Mouse (Mus musculus) B cell, adult 62 days (primary cell): ENCODE results near the gene Mrpl46. TPM values are rescaled to one million over a fixed set of nuclear protein-coding genes. Genes with fewer than 3 reads are reported as not detected.

Source experiments
- total RNA-seq: library from RNA; stranded (reverse); gene quantifications from 4 replicates; pipeline ENCODE4 v1.2.4, GENCODE M21; 2023

Gene Mrpl46
- 21.7 to 26.2 TPM (median 24.8 TPM) in 4 replicates for total RNA-seq

GRCm38 (mm10) chr7:78782639-78783581 is at the start of gene Mrpl46, which contains the start of gene Mrps11:
TSS of gene Mrpl46 (minus strand) at chr7:78783531.
TSS of gene Mrps11 (plus strand) at chr7:78783119.

GRCm38 (mm10) chr7:78737614-78738210 is 45.6 kb downstream of the Mrpl46 start, which contains the start of gene Ntrk3:
TSS of gene Ntrk3 (minus strand) at chr7:78738012.

Other genes starting within 250 kb of the Mrpl46 start
- 0.34 TPM in 1 of 4 replicates, not detected in the others for gene Ntrk3, start 45.5 kb downstream of the Mrpl46 start, total RNA-seq
- 16.8 to 27.6 TPM (median 18.4 TPM) in 4 replicates for gene Mrps11, start 412 bp downstream of the Mrpl46 start, total RNA-seq
- gene Det1, start 63.7 kb upstream of the Mrpl46 start, total RNA-seq = 12.7 to 19.9 TPM (median 14.8 TPM) in 4 replicates
- gene Aen, start 112.3 kb upstream of the Mrpl46 start, total RNA-seq = 23.9 to 35.3 TPM (median 29.7 TPM) in 4 replicates
- gene Isg20, start 129.9 kb upstream of the Mrpl46 start, total RNA-seq = 16.1 to 22.5 TPM (median 19.8 TPM) in 4 replicates